ENCODE assay signal across 9 mouse cellular contexts in genomic region chr11:63128784-63129183, GRCm38 (mm10). TPM values are rescaled to one million over a fixed set of nuclear protein-coding genes. Genes with fewer than 3 reads are reported as not detected.
DNase-seq lines count a peak whose midpoint lies in the region; ATAC-seq lines count a peak whose summit lies in the region.
"Had no signal": no experiment of that assay in that cellular context is flagged by ENCODE, and none has a peak within 500 bp of the region (broad histone marks: within the 10 kb centered on the region; RNA-seq: fewer than 3 reads in every experiment).

Gene Pmp22, plus strand, starts transcription at chr11:63128982.

- H3K4me3 ChIP-seq in kidney, embryonic 16.5 days (ENCODE audit: low read length): peak within 1 kb of the TSS; percentile 13
- no peak within 1 kb of the TSS for H3K4me3 ChIP-seq in midbrain, embryonic 14.5 days (replicated peaks; ENCODE audit: low read depth, low read length)

- H3K4me1 ChIP-seq in kidney, embryonic 16.5 days (ENCODE audit: insufficient read depth, low read length): peaks cover 42% of the 10 kb centered on the region
- peaks cover 17% of the 10 kb centered on the region for H3K4me1 ChIP-seq in midbrain, embryonic 14.5 days (ENCODE audit: control insufficient read depth, insufficient read depth, low read length)

- H3K27ac ChIP-seq in kidney, embryonic 16.5 days (ENCODE audit: low read length): no peak within 1 kb of the TSS
- no peak within 1 kb of the TSS for H3K27ac ChIP-seq in midbrain, embryonic 14.5 days (replicated peaks; ENCODE audit: low read depth, low read length)

- peak within 1 kb of the TSS; percentile 27; the same call in 1 of the 2 replicates for H3K4me2 ChIP-seq in kidney, embryonic 16.5 days (replicated peaks; ENCODE audit: low read depth, low read length)
- no peak within 1 kb of the TSS for H3K4me2 ChIP-seq in midbrain, embryonic 14.5 days (ENCODE audit: low read length)

- no peaks in the 10 kb centered on the region for H3K9me3 ChIP-seq in kidney, embryonic 16.5 days (ENCODE audit: low read length)
- no peaks in the 10 kb centered on the region for H3K9me3 ChIP-seq in midbrain, embryonic 14.5 days (ENCODE audit: control insufficient read depth, low read length)

- H3K36me3 ChIP-seq in kidney, embryonic 16.5 days (ENCODE audit: insufficient read depth, low read length): no peaks in the 10 kb centered on the region
- no peaks in the 10 kb centered on the region for H3K36me3 ChIP-seq in midbrain, embryonic 14.5 days (ENCODE audit: control insufficient read depth, insufficient read depth, low read length)

- 68% methylated on average over 2 of the region's 2 CpGs for WGBS in kidney, embryonic 16.5 days
- WGBS in midbrain, embryonic 14.5 days: 69% methylated on average over 2 of the region's 2 CpGs

- H3K9ac ChIP-seq in kidney, embryonic 16.5 days (replicated peaks; ENCODE audit: low read length): no peak within 1 kb of the TSS
- no peak within 1 kb of the TSS for H3K9ac ChIP-seq in midbrain, embryonic 14.5 days (replicated peaks; ENCODE audit: low read length)

- ATAC-seq in kidney, embryonic 16.5 days (ENCODE audit: low FRiP score, low TSS enrichment): no peak
- ATAC-seq in midbrain, embryonic 14.5 days (ENCODE audit: low FRiP score, low TSS enrichment): no peak

- DNase-seq in kidney, adult 11 months: no peak
- no peak for DNase-seq in adrenal gland, postnatal 4 days (ENCODE audit: low spot score in 2 of 2)
- peak; percentile 77 to 84 for DNase-seq in heart, adult 18-20 months
- DNase-seq in layer of hippocampus, postnatal 10 days (ENCODE audit: low spot score in 2 of 2): no peak
- no peak for DNase-seq in midbrain, embryonic 14.5 days
- no peak for DNase-seq in retina, embryonic 14.5 days (ENCODE audit: low spot score)
- DNase-seq in thymus, adult 18-20 months: no peak

- H3K27me3 ChIP-seq in kidney, embryonic 16.5 days (ENCODE audit: insufficient read depth, low read length): peaks cover 34% of the 10 kb centered on the region
- H3K27me3 ChIP-seq in midbrain, embryonic 14.5 days (ENCODE audit: control insufficient read depth, insufficient read depth, low read length): peaks cover 37% of the 10 kb centered on the region

RNA-seq across cellular contexts. Expression of gene Pmp22, which starts in this region (rescaled TPM):
- 121 and 130 TPM in 2 replicates for polyA plus RNA-seq in kidney, embryonic 16.5 days (2015; fragmentation: Nextera tagmentation; extraction: Ambion mirVana)
- 100 to 1,000 TPM; 159 to 178 TPM for total RNA-seq in adrenal gland, postnatal 4 days (2021)
- total RNA-seq in heart, adult 18-20 months (2021): 10 to 100 TPM; 37.4 to 40.8 TPM
- 10 to 100 TPM; 18.3 to 21.0 TPM for total RNA-seq in layer of hippocampus, postnatal 10 days (2021)
- 15.7 and 26.4 TPM in 2 replicates for polyA plus RNA-seq in midbrain, embryonic 14.5 days (2014; fragmentation: Nextera tagmentation; extraction: Ambion mirVana)
- total RNA-seq: hematopoietic stem cell, adult 5-6 weeks had no signal

Comparison
In these comparisons a context has a peak if more than half of its experiments do, and no peak if none do; other contexts are left out.
1. DNase-seq: peak in heart, adult 18-20 months (2 of 2); none in kidney, adult 11 months (single experiment), adrenal gland, postnatal 4 days (0 of 2), layer of hippocampus, postnatal 10 days (0 of 2), midbrain, embryonic 14.5 days (single experiment), retina, embryonic 14.5 days (single experiment) and thymus, adult 18-20 months (0 of 2).